In genomic region chr19:46039478-46039877, GRCm38 (mm10) we compare ENCODE assay signal across 7 mouse cellular contexts. TPM values are rescaled to one million over a fixed set of nuclear protein-coding genes. Genes with fewer than 3 reads are reported as not detected.
DNase-seq lines count a peak whose midpoint lies in the region; ATAC-seq and TF ChIP-seq lines count a peak whose summit lies in the region.

No protein-coding gene starts in this region.

- H3K36me3 ChIP-seq in limb, embryonic 10.5 days = peaks cover 35% of the 10 kb centered on the region
- H3K36me3 ChIP-seq in midbrain, embryonic 12.5 days = peaks cover 24% of the 10 kb centered on the region

- H3K9ac ChIP-seq in midbrain, embryonic 12.5 days (replicated peaks) = peak overlapping the region; percentile 97

- peak overlapping the region; percentile 87 for H3K27ac ChIP-seq in cortical plate, adult 2 months (ENCODE audit: insufficient read depth, low read length)
- H3K27ac ChIP-seq in limb, embryonic 10.5 days = peak overlapping the region; percentile 97
- H3K27ac ChIP-seq in midbrain, embryonic 12.5 days (replicated peaks) = peak overlapping the region; percentile 98

- peak; percentile 87 for DNase-seq in adrenal gland, adult 18-20 months (ENCODE audit: low spot score in 2 of 2)
- DNase-seq in gastrocnemius, postnatal 10 days = peak; percentile 89
- DNase-seq in limb, embryonic 10.5 days (ENCODE audit: low spot score) = peak; percentile 93
- peak; percentile 86 for DNase-seq in spleen, adult 12 weeks (ENCODE audit: low spot score)

- H3K4me2 ChIP-seq in midbrain, embryonic 12.5 days (replicated peaks) = peak overlapping the region; percentile 92

- H3K4me3 ChIP-seq in cortical plate, adult 2 months (ENCODE audit: insufficient read depth, low read length) = peak overlapping the region; percentile 60
- peak overlapping the region; percentile 96 for H3K4me3 ChIP-seq in limb, embryonic 10.5 days
- H3K4me3 ChIP-seq in midbrain, embryonic 12.5 days = peak overlapping the region; percentile 81

- no peaks in the 10 kb centered on the region for H3K9me3 ChIP-seq in limb, embryonic 10.5 days (replicated peaks)
- H3K9me3 ChIP-seq in midbrain, embryonic 12.5 days = no peaks in the 10 kb centered on the region

- 2% methylated on average over 30 of the region's 30 CpGs for WGBS in limb, embryonic 10.5 days
- under 1% methylated on average over 25 of the region's 30 CpGs for WGBS in midbrain, embryonic 12.5 days

- peak; percentile 43; the same call in 1 of the 2 replicates for TF ChIP-seq POLR2A in cortical plate, adult 2 months (IDR thresholded peaks at IDR 0.05; ENCODE audit: extremely low read depth, insufficient read depth, low read length)

- no peak for TF ChIP-seq CTCF in cortical plate, adult 2 months (IDR thresholded peaks at IDR 0.05; ENCODE audit: extremely low read depth, insufficient read depth, low read length)

- H3K4me1 ChIP-seq in cortical plate, adult 2 months (ENCODE audit: control insufficient read depth, insufficient read depth, low read length) = peaks cover 38% of the 10 kb centered on the region
- H3K4me1 ChIP-seq in limb, embryonic 10.5 days = peaks cover 73% of the 10 kb centered on the region
- peaks cover 69% of the 10 kb centered on the region for H3K4me1 ChIP-seq in midbrain, embryonic 12.5 days

- ATAC-seq in inflammation-experienced regulatory T-cells, adult 6 months = peak; percentile 80
- ATAC-seq in midbrain, embryonic 12.5 days (ENCODE audit: low FRiP score, low read depth) = peak; percentile 71

- H3K27me3 ChIP-seq in limb, embryonic 10.5 days (ENCODE audit: low read depth, poor library complexity, severe bottlenecking) = no peaks in the 10 kb centered on the region
- H3K27me3 ChIP-seq in midbrain, embryonic 12.5 days = no peaks in the 10 kb centered on the region

RNA-seq across cellular contexts. Expression of gene Pprc1, which starts 5.2 kb away (rescaled TPM):
- 10 to 100 TPM; 39.8 to 40.9 TPM for total RNA-seq in adrenal gland, adult 18-20 months (2021)
- polyA plus RNA-seq in cortical plate, adult 2 months (2012; rRNA removed) = 13.4 and 16.1 TPM in 2 replicates
- total RNA-seq in gastrocnemius, postnatal 10 days (2021) = 10 to 100 TPM; 12.8 to 23.6 TPM
- polyA plus RNA-seq in inflammation-experienced regulatory T-cells, adult 6 months (2017; shearing (Covaris generic)) = 10 to 100 TPM; 10.4 to 20.5 (median 20.3) TPM
- 63.0 and 73.3 TPM in 2 replicates for polyA plus RNA-seq in limb, embryonic 10.5 days (2016; fragmentation: Nextera tagmentation; extraction: Ambion mirVana)
- polyA plus RNA-seq in midbrain, embryonic 12.5 days (2016; fragmentation: Nextera tagmentation; extraction: Ambion mirVana) = 30.0 and 32.2 TPM in 2 replicates

RNA-seq across cellular contexts. Expression of gene Ldb1, which starts 5.5 kb away (rescaled TPM):
- total RNA-seq in adrenal gland, adult 18-20 months (2021) = 10 to 100 TPM; 53.0 to 59.4 TPM
- polyA plus RNA-seq in cortical plate, adult 2 months (2012; rRNA removed) = 159 and 161 TPM in 2 replicates
- 10 to 100 TPM; 36.2 to 50.3 TPM for total RNA-seq in gastrocnemius, postnatal 10 days (2021)
- polyA plus RNA-seq in inflammation-experienced regulatory T-cells, adult 6 months (2017; shearing (Covaris generic)) = 10 to 100 TPM; 28.4 to 51.7 (median 49.6) TPM
- polyA plus RNA-seq in limb, embryonic 10.5 days (2016; fragmentation: Nextera tagmentation; extraction: Ambion mirVana) = 96.4 and 104 TPM in 2 replicates
- 126 and 134 TPM in 2 replicates for polyA plus RNA-seq in midbrain, embryonic 12.5 days (2016; fragmentation: Nextera tagmentation; extraction: Ambion mirVana)

RNA-seq across cellular contexts. Expression of gene Hps6, which starts 36.2 kb away (rescaled TPM):
- total RNA-seq in adrenal gland, adult 18-20 months (2021) = 10 to 100 TPM in 1 of 2 experiments, 1 to 10 TPM in 1; 9.8 to 15.1 TPM
- polyA plus RNA-seq in cortical plate, adult 2 months (2012; rRNA removed) = 4.9 TPM in 2 replicates
- 1 to 10 TPM; 3.0 to 5.1 TPM for total RNA-seq in gastrocnemius, postnatal 10 days (2021)
- 1 to 10 TPM; 1.3 to 3.1 (median 2.6) TPM for polyA plus RNA-seq in inflammation-experienced regulatory T-cells, adult 6 months (2017; shearing (Covaris generic))
- polyA plus RNA-seq in limb, embryonic 10.5 days (2016; fragmentation: Nextera tagmentation; extraction: Ambion mirVana) = 4.7 and 5.3 TPM in 2 replicates
- 2.9 and 4.0 TPM in 2 replicates for polyA plus RNA-seq in midbrain, embryonic 12.5 days (2016; fragmentation: Nextera tagmentation; extraction: Ambion mirVana)

RNA-seq across cellular contexts. Expression of gene Nolc1, which starts 36.2 kb away (rescaled TPM):
- total RNA-seq in adrenal gland, adult 18-20 months (2021) = 10 to 100 TPM; 52.2 to 61.8 TPM
- 37.5 and 38.3 TPM in 2 replicates for polyA plus RNA-seq in cortical plate, adult 2 months (2012; rRNA removed)
- total RNA-seq in gastrocnemius, postnatal 10 days (2021) = 10 to 100 TPM; 22.9 to 26.4 TPM
- polyA plus RNA-seq in inflammation-experienced regulatory T-cells, adult 6 months (2017; shearing (Covaris generic)) = 10 to 100 TPM; 53.4 to 77.2 (median 65.0) TPM
- 145 and 186 TPM in 2 replicates for polyA plus RNA-seq in limb, embryonic 10.5 days (2016; fragmentation: Nextera tagmentation; extraction: Ambion mirVana)
- 103 and 109 TPM in 2 replicates for polyA plus RNA-seq in midbrain, embryonic 12.5 days (2016; fragmentation: Nextera tagmentation; extraction: Ambion mirVana)

RNA-seq across cellular contexts. Expression of gene Armh3, which starts 41.2 kb away (rescaled TPM):
- total RNA-seq in adrenal gland, adult 18-20 months (2021) = 10 to 100 TPM; 12.0 to 12.3 TPM
- polyA plus RNA-seq in cortical plate, adult 2 months (2012; rRNA removed) = 16.0 and 16.2 TPM in 2 replicates
- 10 to 100 TPM; 12.5 to 15.0 TPM for total RNA-seq in gastrocnemius, postnatal 10 days (2021)
- polyA plus RNA-seq in inflammation-experienced regulatory T-cells, adult 6 months (2017; shearing (Covaris generic)) = 10 to 100 TPM in 1 of 3 experiments, 1 to 10 TPM in 2; 8.0 to 10.9 (median 9.5) TPM
- 18.0 and 20.1 TPM in 2 replicates for polyA plus RNA-seq in limb, embryonic 10.5 days (2016; fragmentation: Nextera tagmentation; extraction: Ambion mirVana)
- 20.9 and 22.6 TPM in 2 replicates for polyA plus RNA-seq in midbrain, embryonic 12.5 days (2016; fragmentation: Nextera tagmentation; extraction: Ambion mirVana)

Comparison
In these comparisons a context has a peak if more than half of its experiments do, and no peak if none do; other contexts are left out.
1. Peak in every context shown above with its lines: DNase-seq, ATAC-seq, H3K4me3 ChIP-seq and H3K27ac ChIP-seq.